Mouse (Mus musculus) neural tube, embryonic 12.5 days (tissue): ENCODE measurements around the gene Ank. TPM values are rescaled to one million over a fixed set of nuclear protein-coding genes. Genes with fewer than 3 reads are reported as not detected.

ENCODE experiments used
- ATAC-seq: fragments of 200-750 bp; cut with Nextera tagmentation; 2 replicates; pipeline ENCODE4 v1.8.0; 2017; ENCODE audit warnings: low read depth, mild to moderate bottlenecking, moderate TSS enrichment, moderate library complexity; ENCODE audit not compliant: low FRiP score
- H3K27ac ChIP-seq: fragments of 300-500 bp; sonication (generic); 2 replicates; pipeline ENCODE4 v1.5.1; 2016
- H3K27me3 ChIP-seq: fragments of 300-500 bp; sonication (generic); replicated peaks from 2 replicates; pipeline ENCODE4 v1.6.1; 2016; ENCODE audit warnings: mild to moderate bottlenecking
- H3K36me3 ChIP-seq: fragments of 300-500 bp; sonication (generic); 2 replicates; pipeline ENCODE4 v1.6.1; 2016; ENCODE audit warnings: mild to moderate bottlenecking
- H3K4me1 ChIP-seq: fragments of 300-500 bp; sonication (generic); 2 replicates; pipeline ENCODE4 v1.6.1; 2016
- H3K4me2 ChIP-seq: fragments of 300-500 bp; sonication (generic); replicated peaks from 2 replicates; pipeline ENCODE4 v1.6.1; 2016; ENCODE audit warnings: mild to moderate bottlenecking
- H3K4me3 ChIP-seq: fragments of 300-500 bp; sonication (generic); 2 replicates; pipeline ENCODE4 v1.5.1; 2016
- H3K9ac ChIP-seq: fragments of 300-500 bp; sonication (generic); 2 replicates; pipeline ENCODE4 v1.6.1; 2016; ENCODE audit warnings: mild to moderate bottlenecking
- H3K9me3 ChIP-seq: fragments of 300-500 bp; sonication (generic); 2 replicates; pipeline ENCODE4 v1.6.1; 2016; ENCODE audit warnings: mild to moderate bottlenecking
- WGBS: fragments of 180-500 bp; shearing (Covaris S2); methylation state at CpG from one replicate; pipeline ENCODE4 v1.1.7; 2016; 5-methylcytosine and 5-hydroxymethylcytosine counted together
- polyA plus RNA-seq: library from polyadenylated mRNA; unstranded; fragments of >200 nt; fragmentation: Nextera tagmentation; extraction: Ambion mirVana; gene quantifications from 2 replicates; pipeline ENCODE4 v1.2.1, GENCODE M21; 2016

The Ank gene
- polyA plus RNA-seq, 1 experiment from 2014 or later = 12.3 TPM

- Histone ChIP-seq H3K9me3 (no peaks in the 10 kb centered on the region), H3K9ac (no peak overlapping the region), H3K27ac (no peak overlapping the region), H3K27me3 (no peaks in the 10 kb centered on the region), H3K4me1 (no peaks in the 10 kb centered on the region; the same call in 1 of the 2 replicates), H3K4me3 (no peak overlapping the region), H3K4me2 (no peak overlapping the region), H3K36me3 (no peaks in the 10 kb centered on the region)
- ATAC-seq = no peak
- WGBS = 48% methylated on average over 4 of the region's 4 CpGs
Measured at GRCm38 (mm10) chr15:27530023-27530422, 63.5 kb downstream of the Ank start.

GRCm38 (mm10) chr15:27533036-27533435, 66.6 kb downstream of the Ank start:
- H3K9me3 ChIP-seq = no peaks in the 10 kb centered on the region
- no peak overlapping the region for H3K27ac ChIP-seq
- H3K36me3 ChIP-seq = no peaks in the 10 kb centered on the region
- H3K4me1 ChIP-seq = no peaks in the 10 kb centered on the region
- no peak overlapping the region for H3K4me2 ChIP-seq
- ATAC-seq = no peak
- no peak overlapping the region for H3K4me3 ChIP-seq
- WGBS = 61% methylated on average over 3 of the region's 3 CpGs
- no peak overlapping the region for H3K9ac ChIP-seq
- H3K27me3 ChIP-seq = no peaks in the 10 kb centered on the region

- H3K4me2 ChIP-seq = no peak overlapping the region
- 73% methylated on average over 4 of the region's 4 CpGs for WGBS
- H3K36me3 ChIP-seq = no peaks in the 10 kb centered on the region
- no peak overlapping the region for H3K9ac ChIP-seq
- H3K4me3 ChIP-seq = no peak overlapping the region
- no peaks in the 10 kb centered on the region for H3K4me1 ChIP-seq
- H3K9me3 ChIP-seq = no peaks in the 10 kb centered on the region
- no peak overlapping the region for H3K27ac ChIP-seq
- no peak for ATAC-seq
- no peaks in the 10 kb centered on the region for H3K27me3 ChIP-seq
Measured at GRCm38 (mm10) chr15:27535681-27536080, 69.2 kb downstream of the Ank start.

GRCm38 (mm10) chr15:27536186-27536585, 69.7 kb downstream of the Ank start:
- Histone ChIP-seq H3K4me1 (no peaks in the 10 kb centered on the region), H3K27ac (no peak overlapping the region), H3K9me3 (no peaks in the 10 kb centered on the region), H3K4me3 (no peak overlapping the region), H3K9ac (no peak overlapping the region), H3K27me3 (no peaks in the 10 kb centered on the region), H3K36me3 (no peaks in the 10 kb centered on the region), H3K4me2 (no peak overlapping the region)
- ATAC-seq = no peak
- 90% methylated on average over 7 of the region's 7 CpGs for WGBS

- Histone ChIP-seq H3K9me3 (no peaks in the 10 kb centered on the region), H3K4me3 (no peak overlapping the region), H3K9ac (no peak overlapping the region), H3K36me3 (no peaks in the 10 kb centered on the region), H3K4me2 (no peak overlapping the region), H3K4me1 (no peaks in the 10 kb centered on the region), H3K27me3 (no peaks in the 10 kb centered on the region), H3K27ac (no peak overlapping the region)
- no peak for ATAC-seq
- WGBS = 49% methylated on average over 5 of the region's 5 CpGs
Measured at GRCm38 (mm10) chr15:27536771-27537170, 70.3 kb downstream of the Ank start.

GRCm38 (mm10) chr15:27537519-27538223, 71.2 kb downstream of the Ank start:
- H3K4me2 ChIP-seq = no peak overlapping the region
- ATAC-seq = no peak
- WGBS = 69% methylated on average over 4 of the region's 4 CpGs

GRCm38 (mm10) chr15:27539745-27540144, 73.3 kb downstream of the Ank start:
- no peak overlapping the region for H3K27ac ChIP-seq
- ATAC-seq = no peak
- H3K4me1 ChIP-seq = no peaks in the 10 kb centered on the region
- H3K9ac ChIP-seq = no peak overlapping the region
- 88% methylated on average over 9 of the region's 9 CpGs for WGBS
- no peak overlapping the region for H3K4me2 ChIP-seq
- H3K27me3 ChIP-seq = no peaks in the 10 kb centered on the region
- H3K4me3 ChIP-seq = no peak overlapping the region
- H3K9me3 ChIP-seq = no peaks in the 10 kb centered on the region
- H3K36me3 ChIP-seq = no peaks in the 10 kb centered on the region

More at GRCm38 (mm10) chr15:27537519-27538223, 71.2 kb downstream of the Ank start:
- Histone ChIP-seq H3K4me3 (no peak overlapping the region), H3K4me1 (no peaks in the 10 kb centered on the region), H3K36me3 (no peaks in the 10 kb centered on the region), H3K27me3 (no peaks in the 10 kb centered on the region), H3K9ac (no peak overlapping the region), H3K9me3 (no peaks in the 10 kb centered on the region), H3K27ac (no peak overlapping the region)

- H3K27me3 ChIP-seq = no peaks in the 10 kb centered on the region
- H3K4me2 ChIP-seq = no peak overlapping the region
- no peaks in the 10 kb centered on the region for H3K9me3 ChIP-seq
- no peaks in the 10 kb centered on the region for H3K36me3 ChIP-seq
- no peak overlapping the region for H3K27ac ChIP-seq
- no peak overlapping the region for H3K4me3 ChIP-seq
- WGBS = 94% methylated on average over 10 of the region's 10 CpGs
- no peak for ATAC-seq
- no peak overlapping the region for H3K9ac ChIP-seq
- peaks cover 9% of the 10 kb centered on the region; the same call in 1 of the 2 replicates for H3K4me1 ChIP-seq
Measured at GRCm38 (mm10) chr15:27545203-27545602, 78.7 kb downstream of the Ank start.

- no peak overlapping the region for H3K9ac ChIP-seq
- H3K27ac ChIP-seq = no peak overlapping the region
- H3K4me1 ChIP-seq = peaks cover 9% of the 10 kb centered on the region; the same call in 1 of the 2 replicates
- no peak for ATAC-seq
- H3K4me3 ChIP-seq = no peak overlapping the region
- no peaks in the 10 kb centered on the region for H3K9me3 ChIP-seq
- H3K36me3 ChIP-seq = no peaks in the 10 kb centered on the region
- 86% methylated on average over 6 of the region's 6 CpGs for WGBS
- H3K4me2 ChIP-seq = no peak overlapping the region
- H3K27me3 ChIP-seq = no peaks in the 10 kb centered on the region
Measured at GRCm38 (mm10) chr15:27548110-27548509, 81.6 kb downstream of the Ank start.

- Histone ChIP-seq H3K4me3 (no peak overlapping the region), H3K4me2 (no peak overlapping the region), H3K27me3 (no peaks in the 10 kb centered on the region), H3K9ac (no peak overlapping the region), H3K4me1 (peaks cover 9% of the 10 kb centered on the region; the same call in 1 of the 2 replicates), H3K36me3 (no peaks in the 10 kb centered on the region), H3K27ac (no peak overlapping the region), H3K9me3 (no peaks in the 10 kb centered on the region)
- WGBS = 83% methylated on average over 10 of the region's 10 CpGs
- ATAC-seq = no peak
Measured at GRCm38 (mm10) chr15:27549071-27549470, 82.6 kb downstream of the Ank start.

- no peak for ATAC-seq
- H3K4me2 ChIP-seq = no peak overlapping the region
- 44% methylated on average over 7 of the region's 7 CpGs for WGBS
- no peaks in the 10 kb centered on the region for H3K27me3 ChIP-seq
- H3K27ac ChIP-seq = no peak overlapping the region
- no peak overlapping the region for H3K9ac ChIP-seq
- no peaks in the 10 kb centered on the region for H3K36me3 ChIP-seq
- H3K4me3 ChIP-seq = no peak overlapping the region
- H3K4me1 ChIP-seq = peaks cover 9% of the 10 kb centered on the region; the same call in 1 of the 2 replicates
- H3K9me3 ChIP-seq = no peaks in the 10 kb centered on the region
Measured at GRCm38 (mm10) chr15:27549878-27550277, 83.4 kb downstream of the Ank start.

- Histone ChIP-seq H3K9me3 (no peaks in the 10 kb centered on the region), H3K27ac (no peak overlapping the region), H3K4me3 (no peak overlapping the region), H3K4me2 (no peak overlapping the region), H3K4me1 (peaks cover 9% of the 10 kb centered on the region; the same call in 1 of the 2 replicates), H3K36me3 (no peaks in the 10 kb centered on the region), H3K9ac (no peak overlapping the region), H3K27me3 (no peaks in the 10 kb centered on the region)
- ATAC-seq = no peak
- 27% methylated on average over 9 of the region's 9 CpGs for WGBS
Measured at GRCm38 (mm10) chr15:27550358-27550992, 84.0 kb downstream of the Ank start.
